Mouse (Mus musculus): ENCODE measurements around the gene Pnmal2. TPM values are rescaled to one million over a fixed set of nuclear protein-coding genes. Genes with fewer than 3 reads are reported as not detected.
A peak's percentile ranks its signal among the peaks of the same experiment; 100 is the strongest.

The Pnmal2 gene
- polyA plus RNA-seq, 1 experiment from 2014 or later: 2.0 TPM

DNA sequence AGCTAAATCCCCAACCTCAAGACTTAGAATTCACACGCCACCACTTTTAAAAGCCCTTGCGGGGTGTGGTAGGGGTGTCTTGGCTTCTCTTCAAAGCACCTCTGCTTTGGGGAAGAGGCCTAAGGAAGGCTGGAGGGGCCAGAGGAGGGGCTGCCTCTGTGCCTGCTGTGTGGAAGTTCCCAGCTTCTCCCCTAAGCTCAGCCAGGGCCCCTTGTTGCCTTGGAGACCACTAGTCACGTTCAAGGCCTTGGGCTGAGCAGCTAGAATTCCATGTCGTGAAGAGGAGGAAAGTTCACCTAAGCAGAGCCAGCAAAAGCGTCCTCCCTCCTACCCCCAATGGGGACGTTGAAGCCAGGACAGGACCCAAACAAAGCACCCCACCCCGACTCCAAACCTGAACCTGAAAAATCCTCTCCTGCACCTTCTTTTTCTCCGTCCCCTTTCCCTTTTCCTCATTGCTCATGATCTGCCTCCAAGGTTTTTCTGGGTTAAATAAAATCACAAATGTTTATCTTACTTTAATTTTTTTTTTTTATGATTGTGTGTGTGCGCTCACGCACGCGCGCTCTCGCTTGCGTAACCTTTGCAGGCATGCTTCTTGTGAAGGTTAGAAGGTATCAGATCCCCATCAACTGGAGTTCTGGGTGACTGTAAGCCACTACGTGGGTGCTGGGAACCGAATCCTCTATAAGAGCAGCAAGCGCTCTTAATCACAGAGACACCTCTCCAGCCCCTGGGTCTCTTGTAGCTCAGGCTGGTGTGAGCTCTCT lies 47.4 kb downstream of the Pnmal2 start:
- H3K36me3 ChIP-seq (ENCODE audit: control insufficient read depth, insufficient read depth, low read length): 0 out of 2 replicates have a peak, but pooled peaks cover 4% of the 10 kb centered on the region
- peak; percentile 40; the same call in 1 of the 2 replicates for ATAC-seq (replicated peaks; ENCODE audit: insufficient number of reproducible peaks, low FRiP score, low TSS enrichment)
- WGBS (ENCODE audit: insufficient replicate concordance): 61% methylated on average over 18 of the region's 18 CpGs
- peak overlapping the region; percentile 91 for H3K27ac ChIP-seq (ENCODE audit: low read depth, low read length)
- peaks cover 39% of the 10 kb centered on the region for H3K4me1 ChIP-seq (ENCODE audit: control insufficient read depth, insufficient read depth, low read length)
- H3K9me3 ChIP-seq (replicated peaks; ENCODE audit: control insufficient read depth, low read length): no peaks in the 10 kb centered on the region
- peak overlapping the region; percentile 62 for H3K9ac ChIP-seq (ENCODE audit: low read depth, low read length)
- no peaks in the 10 kb centered on the region for H3K27me3 ChIP-seq (ENCODE audit: control insufficient read depth, insufficient read depth, low read length)
- no peak overlapping the region for H3K4me3 ChIP-seq (ENCODE audit: low read depth, low read length)
- peak overlapping the region; percentile 47 for H3K4me2 ChIP-seq

DNA sequence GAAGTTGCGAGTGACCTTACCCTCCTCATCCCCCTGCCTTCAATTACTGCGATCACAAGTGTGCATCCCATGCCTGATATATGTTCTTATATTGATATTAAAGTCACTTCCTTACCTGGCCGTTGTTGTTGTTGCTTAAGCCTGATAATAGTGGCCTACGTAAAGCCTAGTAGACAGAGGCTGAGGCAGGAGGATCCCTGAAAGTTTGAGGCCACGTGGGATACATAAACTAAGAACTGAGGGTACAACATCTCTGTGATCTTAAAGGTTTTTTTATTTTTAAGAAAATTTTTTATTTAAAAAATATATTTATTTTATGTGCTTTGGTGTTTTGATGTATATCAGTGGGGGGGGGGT lies 47.9 kb downstream of the Pnmal2 start, which contains the start of gene Ccdc8:
TSS of gene Ccdc8 (plus strand) at position 258 of the 357 bp plus-strand sequence.
- Histone ChIP-seq H3K4me1 (ENCODE audit: control insufficient read depth, insufficient read depth, low read length) (peaks cover 42% of the 10 kb centered on the region), H3K4me3 (ENCODE audit: low read depth, low read length) (peak within 1 kb of the TSS; percentile 82), H3K27me3 (ENCODE audit: control insufficient read depth, insufficient read depth, low read length) (no peaks in the 10 kb centered on the region), H3K4me2 (peak within 1 kb of the TSS; percentile 93), H3K27ac (ENCODE audit: low read depth, low read length) (peak within 1 kb of the TSS; percentile 93), H3K9me3 (replicated peaks; ENCODE audit: control insufficient read depth, low read length) (no peaks in the 10 kb centered on the region), H3K36me3 (ENCODE audit: control insufficient read depth, insufficient read depth, low read length) (peaks cover 8% of the 10 kb centered on the region; the same call in 1 of the 2 replicates), H3K9ac (ENCODE audit: low read depth, low read length) (peak within 1 kb of the TSS; percentile 62)
- no peak for ATAC-seq (replicated peaks; ENCODE audit: insufficient number of reproducible peaks, low FRiP score, low TSS enrichment)
- WGBS (ENCODE audit: insufficient replicate concordance): 91% methylated on average over 5 of the region's 5 CpGs

DNA sequence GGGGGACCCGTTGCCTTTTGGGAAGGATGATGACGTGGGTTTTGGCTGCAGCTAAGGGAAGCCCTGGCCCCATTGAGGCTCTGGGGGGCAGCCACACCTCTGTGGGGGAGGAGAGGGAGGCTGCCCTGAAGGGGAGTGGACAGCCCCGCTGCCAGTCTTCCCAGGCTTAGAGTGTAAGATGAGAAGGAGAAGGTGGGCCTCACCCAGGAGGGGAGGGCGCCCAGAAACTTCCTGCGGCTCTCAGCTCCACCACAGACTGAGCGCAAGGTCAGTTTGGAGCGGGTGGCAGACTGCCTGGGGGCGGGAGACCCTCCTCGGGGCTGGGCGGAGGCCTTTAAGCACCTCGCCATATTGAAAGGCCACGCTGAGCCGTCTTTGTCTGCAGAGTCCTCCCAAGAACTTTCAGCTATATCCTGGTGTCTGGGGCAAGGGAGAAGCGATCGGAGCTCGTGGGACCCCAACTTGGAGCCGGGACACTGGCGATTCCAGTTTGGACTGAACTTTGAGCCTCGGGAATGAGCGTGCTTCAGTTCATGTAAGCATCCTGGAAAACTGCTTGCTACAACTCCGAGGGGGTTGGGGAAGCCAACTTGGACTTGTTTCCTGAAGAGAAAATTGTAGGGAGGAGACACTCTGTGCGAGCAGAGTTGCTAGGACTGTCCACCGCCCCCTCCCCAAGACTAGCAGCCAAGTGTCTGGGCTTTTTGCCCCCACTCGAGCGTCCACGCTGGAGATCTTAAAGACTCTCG lies 49.3 kb downstream of the Pnmal2 start:
- Histone ChIP-seq H3K4me2 (peak overlapping the region; percentile 93), H3K4me3 (ENCODE audit: low read depth, low read length) (peak overlapping the region; percentile 82), H3K4me1 (ENCODE audit: control insufficient read depth, insufficient read depth, low read length) (peaks cover 52% of the 10 kb centered on the region), H3K9me3 (replicated peaks; ENCODE audit: control insufficient read depth, low read length) (no peaks in the 10 kb centered on the region), H3K27ac (ENCODE audit: low read depth, low read length) (peak overlapping the region; percentile 93), H3K9ac (ENCODE audit: low read depth, low read length) (peak overlapping the region; percentile 95), H3K36me3 (ENCODE audit: control insufficient read depth, insufficient read depth, low read length) (peaks cover 17% of the 10 kb centered on the region), H3K27me3 (ENCODE audit: control insufficient read depth, insufficient read depth, low read length) (no peaks in the 10 kb centered on the region)
- peak; percentile 92 for ATAC-seq (replicated peaks; ENCODE audit: insufficient number of reproducible peaks, low FRiP score, low TSS enrichment)
- under 1% methylated on average over 26 of the region's 27 CpGs for whole genome bisulfite sequencing (ENCODE audit: insufficient replicate concordance)

DNA sequence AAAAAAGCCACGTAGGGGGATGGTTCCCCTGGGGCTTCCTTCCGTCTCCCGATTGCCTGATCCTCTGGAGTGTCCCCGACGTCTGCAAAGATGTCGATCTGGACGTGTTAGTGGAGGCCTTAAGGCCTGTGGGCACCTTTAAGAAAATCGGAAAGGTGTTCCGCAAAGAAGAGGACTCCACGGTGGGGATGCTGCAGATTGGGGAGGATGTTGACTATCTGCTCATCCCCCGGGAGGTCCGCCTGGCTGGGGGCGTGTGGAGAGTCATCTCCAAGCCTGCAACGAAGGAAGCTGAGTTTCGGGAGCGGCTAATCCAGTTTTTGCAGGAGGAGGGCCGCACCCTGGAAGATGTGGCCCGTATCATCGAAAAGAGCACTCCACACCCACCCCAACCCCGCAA lies 49.9 kb downstream of the Pnmal2 start:
- no peak for ATAC-seq (replicated peaks; ENCODE audit: insufficient number of reproducible peaks, low FRiP score, low TSS enrichment)
- Histone ChIP-seq H3K27me3 (ENCODE audit: control insufficient read depth, insufficient read depth, low read length) (no peaks in the 10 kb centered on the region), H3K4me3 (ENCODE audit: low read depth, low read length) (peak overlapping the region; percentile 82), H3K9me3 (replicated peaks; ENCODE audit: control insufficient read depth, low read length) (no peaks in the 10 kb centered on the region), H3K27ac (ENCODE audit: low read depth, low read length) (peak overlapping the region; percentile 93), H3K36me3 (ENCODE audit: control insufficient read depth, insufficient read depth, low read length) (peaks cover 19% of the 10 kb centered on the region), H3K9ac (ENCODE audit: low read depth, low read length) (peak overlapping the region; percentile 95), H3K4me1 (ENCODE audit: control insufficient read depth, insufficient read depth, low read length) (peaks cover 53% of the 10 kb centered on the region), H3K4me2 (peak overlapping the region; percentile 93)
- WGBS (ENCODE audit: insufficient replicate concordance): 3% methylated on average over 20 of the region's 20 CpGs

DNA sequence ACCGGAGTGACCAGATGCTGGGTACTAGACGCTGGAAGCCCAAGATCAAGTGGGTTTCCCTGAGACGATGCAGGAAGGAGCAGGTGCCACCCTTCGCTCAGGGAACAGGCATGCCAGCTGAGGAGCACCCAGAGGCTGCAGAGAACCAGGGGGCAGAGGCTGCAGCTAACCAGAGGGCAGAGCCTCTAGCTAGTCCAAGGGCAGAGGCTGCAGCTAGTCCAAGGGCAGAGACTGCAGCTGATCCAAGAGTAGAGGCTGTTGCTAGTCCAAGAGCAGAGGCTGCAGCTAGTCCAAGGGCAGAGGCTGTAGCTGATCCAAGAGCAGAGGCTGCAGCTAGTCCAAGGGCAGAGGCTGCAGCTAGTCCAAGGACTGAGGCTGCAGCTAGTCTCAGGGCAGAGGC lies 50.9 kb downstream of the Pnmal2 start:
- peaks cover 51% of the 10 kb centered on the region for H3K4me1 ChIP-seq (ENCODE audit: control insufficient read depth, insufficient read depth, low read length)
- no peaks in the 10 kb centered on the region for H3K27me3 ChIP-seq (ENCODE audit: control insufficient read depth, insufficient read depth, low read length)
- 89% methylated on average over 4 of the region's 4 CpGs for WGBS (ENCODE audit: insufficient replicate concordance)
- no peak overlapping the region for H3K27ac ChIP-seq (ENCODE audit: low read depth, low read length)
- no peak for ATAC-seq (replicated peaks; ENCODE audit: insufficient number of reproducible peaks, low FRiP score, low TSS enrichment)
- H3K4me3 ChIP-seq (ENCODE audit: low read depth, low read length): peak overlapping the region; percentile 82
- H3K4me2 ChIP-seq: peak overlapping the region; percentile 93
- H3K9ac ChIP-seq (ENCODE audit: low read depth, low read length): peak overlapping the region; percentile 95
- H3K9me3 ChIP-seq (replicated peaks; ENCODE audit: control insufficient read depth, low read length): no peaks in the 10 kb centered on the region
- peaks cover 21% of the 10 kb centered on the region for H3K36me3 ChIP-seq (ENCODE audit: control insufficient read depth, insufficient read depth, low read length)

Other genes starting within 250 kb of the Pnmal2 start
- gene Ceacam9, start 222.8 kb upstream of the Pnmal2 start, polyA plus RNA-seq (2014; fragmentation: Nextera tagmentation; extraction: Ambion mirVana): not detected in 2 replicates
- 256 TPM in 2 replicates for gene Ap2s1, start 206.3 kb upstream of the Pnmal2 start, polyA plus RNA-seq (2014; fragmentation: Nextera tagmentation; extraction: Ambion mirVana)
- 26.9 and 30.1 TPM in 2 replicates for gene Slc1a5, start 163.3 kb upstream of the Pnmal2 start, polyA plus RNA-seq (2014; fragmentation: Nextera tagmentation; extraction: Ambion mirVana)
- 81.4 and 86.8 TPM in 2 replicates for gene Strn4, start 128.8 kb upstream of the Pnmal2 start, polyA plus RNA-seq (2014; fragmentation: Nextera tagmentation; extraction: Ambion mirVana)
- 25.6 and 27.7 TPM in 2 replicates for gene Fkrp, start 128.0 kb upstream of the Pnmal2 start, polyA plus RNA-seq (2014; fragmentation: Nextera tagmentation; extraction: Ambion mirVana)
- 10.8 and 11.6 TPM in 2 replicates for gene Prkd2, start 101.8 kb upstream of the Pnmal2 start, polyA plus RNA-seq (2014; fragmentation: Nextera tagmentation; extraction: Ambion mirVana)
- gene Dact3, start 69.4 kb upstream of the Pnmal2 start, polyA plus RNA-seq (2014; fragmentation: Nextera tagmentation; extraction: Ambion mirVana): 9.5 and 10.6 TPM in 2 replicates
- gene Gng8, start 52.9 kb upstream of the Pnmal2 start, polyA plus RNA-seq (2014; fragmentation: Nextera tagmentation; extraction: Ambion mirVana): 3.5 and 4.2 TPM in 2 replicates
- gene Ptgir, start 38.2 kb upstream of the Pnmal2 start, polyA plus RNA-seq (2014; fragmentation: Nextera tagmentation; extraction: Ambion mirVana): 0.19 and 0.34 TPM in 2 replicates
- 150 and 156 TPM in 2 replicates for gene Calm3, start 20.6 kb upstream of the Pnmal2 start, polyA plus RNA-seq (2014; fragmentation: Nextera tagmentation; extraction: Ambion mirVana)
- 0.18 and 0.46 TPM in 2 replicates for gene Pnmal1, start 15.0 kb downstream of the Pnmal2 start, polyA plus RNA-seq (2014; fragmentation: Nextera tagmentation; extraction: Ambion mirVana)
- 0.20 TPM in 2 replicates for gene Gm42372, start 38.4 kb downstream of the Pnmal2 start, polyA plus RNA-seq (2014; fragmentation: Nextera tagmentation; extraction: Ambion mirVana)
- gene Ccdc8, start 48.0 kb downstream of the Pnmal2 start, polyA plus RNA-seq (2014; fragmentation: Nextera tagmentation; extraction: Ambion mirVana): 22.6 and 36.1 TPM in 2 replicates
- gene Ppp5c, start 83.2 kb downstream of the Pnmal2 start, polyA plus RNA-seq (2014; fragmentation: Nextera tagmentation; extraction: Ambion mirVana): 87.0 and 95.3 TPM in 2 replicates
- 31.6 and 37.2 TPM in 2 replicates for gene Hif3a, start 117.7 kb downstream of the Pnmal2 start, polyA plus RNA-seq (2014; fragmentation: Nextera tagmentation; extraction: Ambion mirVana)
- gene Psg16, start 129.4 kb downstream of the Pnmal2 start, polyA plus RNA-seq (2014; fragmentation: Nextera tagmentation; extraction: Ambion mirVana): 0.06 and 0.09 TPM in 2 replicates
- gene Ceacam3, start 205.6 kb downstream of the Pnmal2 start, polyA plus RNA-seq (2014; fragmentation: Nextera tagmentation; extraction: Ambion mirVana): not detected in 2 replicates

All from heart, embryonic 11.5 days (tissue).